Mouse (Mus musculus): ENCODE data around the gene Zmat1.
"Not testable (repeated sequence)": the region's sequence is repeated elsewhere in the genome, so short reads cannot be mapped to it uniquely, and the experiment has no call there.

The Zmat1 gene

GRCm38 (mm10) chrX:135008720-135009470 is at the start of gene Zmat1:
Zmat1 (minus strand) TSS chrX:135009209.
- peak; percentile 63 for DNase-seq (ENCODE audit: extremely low spot score, low read depth, low spot score)

GRCm38 (mm10) chrX:135053939-135054338 is 44.9 kb upstream of the Zmat1 start:
- DNase-seq (ENCODE audit: extremely low spot score, low read depth, low spot score), result not testable (repeated sequence)

GRCm38 (mm10) chrX:135035962-135036375 is 27.0 kb upstream of the Zmat1 start:
- DNase-seq (ENCODE audit: extremely low spot score, low read depth, low spot score), result no peak

DNA sequence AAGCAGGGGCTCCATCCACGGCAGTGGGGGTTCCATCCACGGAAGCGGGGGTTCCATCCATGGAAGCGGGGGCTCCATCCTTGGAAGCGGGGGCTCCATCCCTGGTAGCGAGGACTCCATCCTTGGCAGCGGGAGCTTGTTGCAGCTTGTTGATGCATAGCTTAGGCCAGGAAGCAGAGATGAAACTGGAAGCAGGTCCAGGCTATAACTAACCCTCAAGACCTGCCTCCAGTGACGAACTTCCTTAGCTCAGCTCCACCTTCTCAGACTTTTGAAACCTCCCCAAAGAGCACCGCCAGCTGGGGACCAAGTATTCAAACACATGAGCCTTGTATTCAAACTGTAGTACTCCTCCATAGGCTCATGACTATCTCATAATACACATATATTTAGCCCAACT is 16.1 kb upstream of the Zmat1 start:
- no peak for DNase-seq (ENCODE audit: extremely low spot score, low read depth, low spot score)

GRCm38 (mm10) chrX:135011381-135011780 is 2.4 kb upstream of the Zmat1 start:
- peak; percentile 18 for DNase-seq (ENCODE audit: extremely low spot score, low read depth, low spot score)

- no peak for DNase-seq (ENCODE audit: extremely low spot score, low read depth, low spot score)
These were observed 434 bp upstream of the Zmat1 start for GRCm38 (mm10) chrX:135009471-135009815.

- no peak for DNase-seq (ENCODE audit: extremely low spot score, low read depth, low spot score)
These were observed 988 bp downstream of the Zmat1 start for GRCm38 (mm10) chrX:135008021-135008420.

GRCm38 (mm10) chrX:134964546-134964945 is 44.5 kb downstream of the Zmat1 start, which contains the start of gene Nxf2:
Nxf2 (minus strand) TSS chrX:134964754.
- no peak for DNase-seq (ENCODE audit: extremely low spot score, low read depth, low spot score)

GRCm38 (mm10) chrX:134963305-134964094 is 45.5 kb downstream of the Zmat1 start:
- DNase-seq (ENCODE audit: extremely low spot score, low read depth, low spot score), result no peak

GRCm38 (mm10) chrX:134930361-134930760 is 78.6 kb downstream of the Zmat1 start:
- no peak for DNase-seq (ENCODE audit: extremely low spot score, low read depth, low spot score)

- no peak for DNase-seq (ENCODE audit: extremely low spot score, low read depth, low spot score)
These were observed 79.1 kb downstream of the Zmat1 start for GRCm38 (mm10) chrX:134929927-134930326.

GRCm38 (mm10) chrX:134925058-134925457 is 84.0 kb downstream of the Zmat1 start:
- DNase-seq (ENCODE audit: extremely low spot score, low read depth, low spot score), result peak; percentile 16

GRCm38 (mm10) chrX:134923675-134924424 is 85.2 kb downstream of the Zmat1 start:
- DNase-seq (ENCODE audit: extremely low spot score, low read depth, low spot score), result no peak
